Mouse (Mus musculus) stomach, postnatal 0 days (tissue): ENCODE results near the gene Prickle2.

Source experiments
- CTCF ChIP-seq: IDR thresholded peaks from 2 replicates; pipeline ENCODE4 v1.5.1; 2016; ENCODE audit warnings: antibody characterized with exemption, low read depth, mild to moderate bottlenecking, moderate library complexity
- EP300 ChIP-seq: optimal IDR thresholded peaks from 2 replicates; pipeline ENCODE3; 2016; ENCODE audit warnings: antibody characterized with exemption

- TF ChIP-seq CTCF: no peak
- no peak for TF ChIP-seq EP300
Measured at GRCm38 (mm10) chr6:92394628-92395027, 311.3 kb downstream of the Prickle2 start.
